Mouse (Mus musculus): ENCODE measurements at regions not wholly inside any gene's neighbourhood (a gene's known extent, or its start where the extent isn't known, plus 50 kb on each side); places are given as distances from the start of the nearest gene placed in this dataset.

- no peak for DNase-seq
Measured at GRCm38 (mm10) chr10:48582006-48582405, 1206.6 kb downstream of the Grik2 start.

- no peak for DNase-seq
Measured at GRCm38 (mm10) chr10:48581081-48581480, 1207.5 kb downstream of the Grik2 start.

- DNase-seq, result no peak
Measured at GRCm38 (mm10) chr10:48572600-48572999, 1216.0 kb downstream of the Grik2 start.

GRCm38 (mm10) chr10:48549791-48550190 is 1238.8 kb downstream of the Grik2 start:
- DNase-seq, result peak; percentile 32

- no peak for DNase-seq
Measured at GRCm38 (mm10) chr10:48522258-48522657, 1266.3 kb downstream of the Grik2 start.

GRCm38 (mm10) chr10:48472927-48473326 is 1315.6 kb downstream of the Grik2 start:
- DNase-seq, result no peak

- no peak for DNase-seq
Measured at GRCm38 (mm10) chr10:48443739-48444342, 1344.7 kb downstream of the Grik2 start.

- DNase-seq, result no peak
Measured at GRCm38 (mm10) chr10:48433287-48433686, 1355.3 kb downstream of the Grik2 start.

- no peak for DNase-seq
Measured at GRCm38 (mm10) chr10:48425501-48425900, 1363.1 kb downstream of the Grik2 start.

GRCm38 (mm10) chr10:48405071-48405470 is 1383.5 kb downstream of the Grik2 start:
- no peak for DNase-seq
